Mouse (Mus musculus) olfactory bulb, adult 2 months (tissue): ENCODE data around the gene Cript. TPM values are rescaled to one million over a fixed set of nuclear protein-coding genes. Genes with fewer than 3 reads are reported as not detected.
"Not testable (repeated sequence)": the region's sequence is repeated elsewhere in the genome, so short reads cannot be mapped to it uniquely, and the experiment has no call there.

Source experiments
- H3K27ac ChIP-seq: fragments of 200-500 bp; 2 replicates; pipeline ENCODE4 v1.5.1; 2012; ENCODE audit warnings: low read depth, low read length; ENCODE audit not compliant: insufficient read depth
- H3K4me1 ChIP-seq: fragments of 200-500 bp; 2 replicates; pipeline ENCODE4 v1.6.1; 2012; ENCODE audit warnings: low read length; ENCODE audit not compliant: control insufficient read depth, insufficient read depth
- H3K4me3 ChIP-seq: fragments of 200-500 bp; 2 replicates; pipeline ENCODE4 v1.5.1; 2012; ENCODE audit warnings: mild to moderate bottlenecking, low read depth, low read length, moderate library complexity; ENCODE audit not compliant: insufficient read depth
- CTCF ChIP-seq: fragments of 200-500 bp; IDR thresholded peaks from 2 replicates; pipeline ENCODE4 v1.5.1; 2012; ENCODE audit warnings: low read depth, mild to moderate bottlenecking, low read length, moderate library complexity; ENCODE audit not compliant: insufficient read depth
- POLR2A ChIP-seq: fragments of 200-500 bp; IDR thresholded peaks from 2 replicates; pipeline ENCODE4 v1.6.1; 2012; ENCODE audit warnings: mild to moderate bottlenecking, low read depth, low read length, moderate library complexity; ENCODE audit not compliant: insufficient read depth
- WGBS: fragments of 180-500 bp; shearing (Covaris S2); methylation state at CpG from one replicate; pipeline ENCODE4 v1.1.7; 2018; 5-methylcytosine and 5-hydroxymethylcytosine counted together
- polyA plus RNA-seq: library from polyadenylated mRNA; stranded (reverse); fragments of >200 nt; gene quantifications from 2 replicates; pipeline ENCODE4 v1.2.4, GENCODE M21; 2012; ENCODE audit warnings: low replicate concordance; ENCODE audit not compliant: missing spikeins, insufficient read depth, insufficient read length

The Cript gene
- polyA plus RNA-seq, 1 experiment = not detected

DNA sequence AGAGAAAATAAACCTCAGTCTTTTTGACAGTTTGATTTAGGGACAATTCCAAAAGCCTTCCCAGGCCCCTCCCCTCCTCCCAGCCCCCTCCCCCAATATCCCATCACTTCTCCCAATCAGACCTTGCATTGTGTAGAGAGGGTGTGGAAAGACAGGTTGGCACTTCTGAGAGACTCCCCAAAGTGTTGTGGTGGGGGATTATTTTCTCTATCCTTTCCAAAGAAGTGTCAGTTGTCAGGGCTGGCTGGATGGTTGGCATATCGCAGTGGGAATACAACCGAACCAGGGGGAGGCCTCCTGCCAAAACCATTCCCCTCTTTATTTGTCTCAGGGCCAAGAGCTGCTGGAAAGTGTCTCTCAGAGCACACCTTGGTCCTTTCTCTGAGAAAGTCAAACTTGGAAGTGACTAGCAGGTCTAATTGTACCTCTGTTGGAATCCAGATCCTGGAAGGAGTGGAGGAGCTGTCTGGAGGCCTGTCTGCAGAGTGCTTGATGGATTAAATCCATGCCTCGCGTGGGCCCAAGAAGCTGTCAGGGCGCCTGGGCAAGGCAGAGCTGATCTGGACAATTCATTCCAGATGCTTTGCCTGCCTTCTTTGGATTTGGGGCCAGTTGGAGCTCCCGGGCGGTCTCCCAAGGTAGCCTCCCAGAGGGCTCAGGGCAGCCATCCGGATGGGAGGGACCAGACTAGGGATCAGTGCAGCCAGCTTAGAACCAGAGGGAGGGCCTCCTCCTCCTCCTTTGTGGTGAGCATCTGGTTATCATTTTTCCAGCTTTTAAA, 32.3 kb downstream of the Cript start:
- 69% methylated on average over 8 of the region's 8 CpGs for WGBS
- Histone ChIP-seq H3K4me1 (peaks cover 7% of the 10 kb centered on the region; the same call in 1 of the 2 replicates), H3K4me3 (no peak overlapping the region), H3K27ac (no peak overlapping the region)
- TF ChIP-seq POLR2A (no peak), CTCF (no peak)

DNA sequence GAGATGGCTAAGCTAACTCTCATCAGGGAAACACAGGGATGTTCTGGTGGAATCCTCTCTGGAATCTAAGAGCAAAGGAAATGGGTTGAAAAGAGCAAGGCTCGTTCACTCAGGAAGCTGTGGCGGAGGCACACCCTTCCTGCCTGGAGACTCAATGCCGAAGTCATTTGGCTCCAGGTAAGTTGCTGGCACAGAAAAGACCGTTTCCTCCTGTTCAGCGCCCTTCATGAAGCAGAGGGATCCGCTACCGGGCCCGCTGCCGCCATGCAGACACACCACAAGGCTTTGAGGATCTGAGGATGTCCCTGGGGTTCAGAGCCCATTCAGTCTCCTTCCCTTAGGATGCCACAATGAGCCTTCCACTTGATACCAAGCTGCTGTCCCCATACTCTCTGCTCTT, 37.3 kb downstream of the Cript start:
- no peak overlapping the region for H3K27ac ChIP-seq
- no peaks in the 10 kb centered on the region for H3K4me1 ChIP-seq
- no peak overlapping the region for H3K4me3 ChIP-seq
- 91% methylated on average over 9 of the region's 9 CpGs for WGBS
- TF ChIP-seq POLR2A (no peak), CTCF (no peak)

DNA sequence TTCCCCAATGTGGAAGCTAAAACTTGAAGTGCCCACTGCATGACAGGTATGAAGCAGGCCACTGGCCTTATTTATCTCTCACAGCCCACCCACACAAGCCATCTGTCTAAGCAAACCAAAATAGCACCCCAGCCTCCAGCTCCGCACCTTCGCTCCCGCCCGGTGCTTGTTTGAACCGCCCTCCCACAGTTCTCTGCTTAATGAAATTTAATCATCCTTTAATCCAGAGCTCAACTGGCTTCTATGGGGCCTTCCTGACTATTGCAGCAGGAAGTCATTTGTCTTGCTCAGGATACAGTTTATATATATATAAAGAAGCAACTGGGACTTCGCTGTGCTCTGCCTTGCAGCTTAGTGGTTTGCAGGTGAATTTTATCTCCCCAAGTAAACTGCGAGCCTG, 38.1 kb downstream of the Cript start:
- WGBS = 79% methylated on average over 7 of the region's 7 CpGs
- TF ChIP-seq POLR2A (no peak), CTCF (no peak)
- Histone ChIP-seq H3K4me1 (no peaks in the 10 kb centered on the region), H3K27ac (no peak overlapping the region), H3K4me3 (no peak overlapping the region)

DNA sequence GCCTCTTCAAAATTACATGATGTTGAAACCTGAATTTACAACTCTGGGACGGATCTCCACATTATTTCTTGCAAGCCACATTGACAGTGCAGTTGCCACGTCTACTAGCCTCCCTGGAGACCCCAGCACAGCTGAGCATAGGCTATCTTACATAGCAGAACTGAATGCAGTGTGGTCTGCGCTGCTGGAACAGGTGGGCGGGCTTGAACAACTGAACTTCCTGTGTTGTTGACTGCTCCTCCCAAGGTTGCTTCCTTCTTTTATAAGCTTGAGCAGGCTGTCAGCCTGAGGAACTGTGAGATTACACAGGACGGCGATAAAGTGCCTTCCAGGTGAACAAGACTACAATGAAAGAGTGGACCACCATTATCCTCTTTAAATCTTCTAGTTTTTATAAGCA, 38.6 kb downstream of the Cript start:
- Histone ChIP-seq H3K4me3 (no peak overlapping the region), H3K4me1 (no peaks in the 10 kb centered on the region), H3K27ac (no peak overlapping the region)
- no peak for TF ChIP-seq CTCF
- no peak for TF ChIP-seq POLR2A
- 88% methylated on average over 6 of the region's 6 CpGs for WGBS

DNA sequence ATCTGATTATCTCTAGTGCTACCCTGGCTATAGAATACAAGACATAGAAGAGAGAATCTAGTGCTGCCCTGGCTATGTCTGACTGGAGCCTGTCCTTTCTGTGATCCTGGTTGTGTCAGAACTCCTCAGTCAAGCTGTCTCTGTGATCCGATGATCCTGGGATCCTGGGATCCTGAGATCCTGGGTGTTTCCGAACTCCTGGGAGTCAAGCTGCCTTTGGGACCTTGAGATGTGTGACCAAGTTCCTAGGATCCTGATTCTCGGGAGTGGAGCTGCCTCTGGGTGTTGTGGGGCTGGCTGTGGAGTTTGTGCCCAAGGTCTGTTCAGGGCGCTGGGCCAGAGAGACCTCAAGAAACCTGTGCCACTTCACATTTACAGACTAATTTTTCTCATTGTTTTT, 43.6 kb downstream of the Cript start:
- no peak overlapping the region for H3K4me3 ChIP-seq
- no peak overlapping the region for H3K27ac ChIP-seq
- TF ChIP-seq POLR2A = no peak
- no peak for TF ChIP-seq CTCF
- H3K4me1 ChIP-seq = no peaks in the 10 kb centered on the region
- WGBS = 86% methylated on average over 4 of the region's 4 CpGs

DNA sequence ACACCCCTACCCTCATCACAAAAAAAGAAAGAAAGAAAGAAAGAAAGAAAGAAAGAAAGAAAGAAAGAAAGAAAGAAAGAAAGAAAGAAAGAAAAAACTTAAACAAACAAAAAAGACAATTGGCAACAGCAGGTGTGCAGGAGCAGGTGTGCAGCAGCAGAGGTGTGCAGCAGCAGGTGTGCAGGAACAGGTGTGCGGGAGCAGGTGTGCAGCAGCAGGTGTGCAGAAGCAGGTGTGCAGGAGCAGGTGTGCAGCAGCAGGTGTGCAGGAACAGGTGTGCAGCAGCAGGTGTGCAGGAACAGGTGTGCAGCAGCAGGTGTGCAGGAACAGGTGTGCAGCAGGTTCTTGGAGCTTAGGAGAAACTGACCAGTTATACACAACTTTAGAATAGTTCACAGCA, 46.8 kb downstream of the Cript start:
- not testable (repeated sequence) for H3K27ac ChIP-seq, H3K4me1 ChIP-seq, H3K4me3 ChIP-seq
- WGBS = 100% methylated on average over 1 of the region's 1 CpGs

DNA sequence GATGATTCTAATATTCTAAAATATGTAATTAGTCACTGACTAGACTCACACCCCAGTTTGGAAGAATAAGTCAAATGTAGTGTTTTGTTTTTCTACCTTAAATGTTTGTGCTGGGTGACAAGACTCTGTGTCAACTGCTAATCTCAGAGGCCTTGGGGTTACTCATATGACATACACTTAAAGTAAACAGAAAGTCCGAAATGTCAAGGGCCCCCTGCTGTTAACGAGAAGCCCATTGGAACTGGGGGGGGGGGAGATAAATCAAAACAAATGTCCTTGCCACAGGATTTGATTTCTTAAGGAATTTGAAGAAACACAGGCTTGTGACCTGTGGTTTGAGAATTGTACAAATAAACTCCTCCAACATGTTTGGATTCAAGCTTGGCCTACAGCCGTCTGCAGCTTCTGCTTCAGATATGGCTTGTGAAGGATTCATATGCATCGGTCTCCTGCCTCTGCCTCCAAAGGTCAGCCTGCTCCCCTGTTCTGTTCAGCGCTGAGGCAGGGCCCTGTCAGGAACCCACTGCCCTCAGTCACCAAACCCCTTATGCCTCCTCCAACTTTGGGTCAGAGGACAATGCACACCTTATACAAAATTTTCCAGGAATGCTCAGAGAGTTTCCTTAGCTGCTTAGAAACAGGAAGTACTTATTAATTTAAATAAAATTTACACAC, 47.6 kb downstream of the Cript start:
- H3K27ac ChIP-seq = no peak overlapping the region
- WGBS = 80% methylated on average over 5 of the region's 5 CpGs
- no peaks in the 10 kb centered on the region for H3K4me1 ChIP-seq
- no peak overlapping the region for H3K4me3 ChIP-seq
- TF ChIP-seq POLR2A (no peak), CTCF (no peak)

DNA sequence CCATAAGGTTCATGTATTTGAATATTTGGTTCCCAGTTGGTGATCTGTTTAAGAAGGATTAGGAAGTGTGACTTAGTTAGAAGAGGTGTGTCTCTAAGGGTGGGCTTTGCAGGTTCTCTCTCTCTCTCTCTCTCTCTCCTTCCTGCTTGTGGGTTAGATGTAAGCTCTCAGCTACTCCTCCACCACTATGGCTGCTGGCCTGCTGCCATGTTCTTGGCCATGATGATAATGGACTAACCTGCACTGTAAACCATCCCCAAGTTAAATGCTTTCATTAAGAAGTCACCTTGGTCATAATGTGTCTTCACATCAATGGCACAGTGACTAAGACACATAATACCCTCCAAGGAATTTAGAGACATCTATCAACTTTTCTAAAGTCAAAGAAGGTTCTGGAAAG, 48.1 kb downstream of the Cript start:
- Histone ChIP-seq H3K27ac (no peak overlapping the region), H3K4me1 (no peaks in the 10 kb centered on the region), H3K4me3 (no peak overlapping the region)
- TF ChIP-seq CTCF (no peak), POLR2A (no peak)

DNA sequence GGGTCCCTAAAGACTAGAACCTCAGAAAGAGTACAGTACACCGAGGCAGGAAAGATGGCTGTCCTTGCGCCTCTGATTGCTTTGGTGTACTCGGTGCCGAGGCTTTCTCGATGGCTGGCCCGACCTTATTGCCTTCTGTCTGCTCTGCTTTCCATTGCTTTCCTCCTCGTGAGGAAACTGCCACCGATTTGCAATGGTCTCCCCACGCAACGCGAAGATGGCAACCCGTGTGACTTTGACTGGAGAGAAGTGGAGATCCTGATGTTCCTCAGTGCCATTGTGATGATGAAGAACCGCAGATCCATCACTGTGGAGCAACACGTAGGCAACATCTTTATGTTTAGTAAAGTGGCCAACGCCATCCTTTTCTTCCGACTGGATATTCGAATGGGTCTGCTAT, 52.9 kb downstream of the Cript start:
- H3K4me3 ChIP-seq, H3K4me1 ChIP-seq, H3K27ac ChIP-seq: not testable (repeated sequence)
- 95% methylated on average over 17 of the region's 17 CpGs for WGBS

DNA sequence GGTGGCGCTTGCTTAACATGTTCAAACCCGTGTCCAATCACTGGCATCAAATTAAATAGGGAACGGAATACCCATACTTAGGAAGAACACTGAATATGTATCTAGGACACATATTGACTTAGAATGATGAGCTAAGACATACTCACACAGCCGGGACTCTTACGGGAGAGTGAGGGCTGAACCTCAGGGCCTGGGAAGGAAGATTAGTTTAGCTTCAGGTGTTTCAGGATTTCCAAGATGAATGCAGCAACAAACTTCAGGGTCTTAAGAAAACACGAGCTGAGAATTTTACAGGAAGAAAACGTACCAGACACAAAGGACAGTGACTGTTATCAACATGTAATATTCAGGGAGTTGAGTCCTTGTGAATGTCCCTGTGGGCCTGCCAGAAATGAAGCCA, 55.4 kb downstream of the Cript start:
- Histone ChIP-seq H3K27ac (no peak overlapping the region), H3K4me3 (no peak overlapping the region), H3K4me1 (no peaks in the 10 kb centered on the region)
- WGBS = 93% methylated on average over 7 of the region's 7 CpGs
- TF ChIP-seq CTCF = no peak
- no peak for TF ChIP-seq POLR2A
